15 mouse cellular contexts compared by ENCODE assay signal in genomic region chr5:147147340-147147739, GRCm38 (mm10). TPM values are rescaled to one million over a fixed set of nuclear protein-coding genes. Genes with fewer than 3 reads are reported as not detected.
DNase-seq lines count a peak whose midpoint lies in the region; ATAC-seq and TF ChIP-seq lines count a peak whose summit lies in the region.
"Had no signal": no experiment of that assay in that cellular context is flagged by ENCODE, and none has a peak within 500 bp of the region (broad histone marks: within the 10 kb centered on the region; RNA-seq: fewer than 3 reads in every experiment).

No protein-coding gene starts in this region.

- no peak for ATAC-seq in midbrain, postnatal 0 days (ENCODE audit: low FRiP score)
- ATAC-seq in midbrain, embryonic 13.5 days = no peak

- no peak overlapping the region for H3K4me2 ChIP-seq in midbrain, postnatal 0 days (ENCODE audit: low read depth, low read length, poor library complexity, severe bottlenecking)
- H3K4me2 ChIP-seq in midbrain, embryonic 13.5 days (replicated peaks) = no peak overlapping the region

- H3K36me3 ChIP-seq in midbrain, postnatal 0 days (ENCODE audit: insufficient read depth, low read length) = no peaks in the 10 kb centered on the region
- H3K36me3 ChIP-seq in midbrain, embryonic 13.5 days = no peaks in the 10 kb centered on the region

- H3K9me3 ChIP-seq in midbrain, postnatal 0 days (ENCODE audit: low read length) = no peaks in the 10 kb centered on the region
- H3K9me3 ChIP-seq in midbrain, embryonic 13.5 days = peaks cover 4% of the 10 kb centered on the region; the same call in 1 of the 2 replicates

- no peak overlapping the region for H3K4me3 ChIP-seq in gastrocnemius, adult 2 months
- no peak overlapping the region for H3K4me3 ChIP-seq in midbrain, postnatal 0 days (ENCODE audit: low read depth, low read length)
- no peak overlapping the region for H3K4me3 ChIP-seq in midbrain, embryonic 13.5 days (replicated peaks)

- H3K27ac ChIP-seq in gastrocnemius, adult 2 months = no peak overlapping the region
- no peak overlapping the region for H3K27ac ChIP-seq in midbrain, postnatal 0 days (ENCODE audit: low read depth, low read length)
- H3K27ac ChIP-seq in midbrain, embryonic 13.5 days = no peak overlapping the region

- DNase-seq in gastrocnemius, adult 2 months = no peak
- no peak for DNase-seq in gastrocnemius, adult 8-10 months (ENCODE audit: low spot score in 2 of 2)
- no peak for DNase-seq in midbrain, postnatal 0 days (ENCODE audit: low spot score)
- DNase-seq in c-Kit-negative CD71-positive TER-119-positive erythroid progenitor cells, embryonic 14.5 days (ENCODE audit: low read depth, low spot score) = peak; percentile 1
- peak; percentile 18 for DNase-seq in thymus, postnatal 25 days
- DNase-seq in heart, postnatal 10 days = no peak
- DNase-seq in left cerebral cortex, adult 11 months (ENCODE audit: low spot score) = no peak
- DNase-seq: heart, postnatal 36 days; kidney, adult 11 months had no signal

- no peaks in the 10 kb centered on the region for H3K4me1 ChIP-seq in midbrain, postnatal 0 days (ENCODE audit: insufficient read depth, low read length)
- H3K4me1 ChIP-seq in midbrain, embryonic 13.5 days (replicated peaks) = no peaks in the 10 kb centered on the region

- intact Hi-C loops in gastrocnemius, adult 2 months (cut with DNase I) = no loop called here
- intact Hi-C loops in heart, postnatal 10 days (cut with DNase I) = no loop called here

- H3K9ac ChIP-seq in midbrain, postnatal 0 days (replicated peaks; ENCODE audit: low read length, poor library complexity, severe bottlenecking) = no peak overlapping the region
- H3K9ac ChIP-seq in midbrain, embryonic 13.5 days (replicated peaks) = no peak overlapping the region

- peaks cover 4% of the 10 kb centered on the region; the same call in 1 of the 2 replicates for H3K27me3 ChIP-seq in midbrain, postnatal 0 days (ENCODE audit: insufficient read depth, low read length)
- H3K27me3 ChIP-seq in midbrain, embryonic 13.5 days = peaks cover 26% of the 10 kb centered on the region

- peak; percentile 44 for TF ChIP-seq CTCF in gastrocnemius, adult 2 months (IDR thresholded peaks at IDR 0.05)
- TF ChIP-seq CTCF in midbrain, postnatal 0 days (IDR thresholded peaks at IDR 0.05) = peak; percentile 11; the same call in 1 of the 2 replicates

RNA-seq across cellular contexts. Expression of gene Gsx1, which starts 41.2 kb away (rescaled TPM):
- total RNA-seq in gastrocnemius, adult 2 months (2021) = not detected
- not detected for total RNA-seq in gastrocnemius, adult 8-10 months (2022)
- total RNA-seq in midbrain, postnatal 0 days (2014; rRNA removed) = 1.7 and 3.0 TPM in 2 replicates
- polyA plus RNA-seq in midbrain, postnatal 0 days (2015; fragmentation: Nextera tagmentation; extraction: Ambion mirVana) = 1.4 and 2.3 TPM in 2 replicates
- 10.7 and 16.2 TPM in 2 replicates for polyA plus RNA-seq in midbrain, embryonic 13.5 days (2015; fragmentation: Nextera tagmentation; extraction: Ambion mirVana)
- total RNA-seq in heart, postnatal 10 days (2021) = not detected
- total RNA-seq: common myeloid progenitor, adult 5-6 weeks; heart, adult 18-20 months; heart, postnatal 36 days; megakaryocyte-erythroid progenitor cell, adult 5-6 weeks had no signal
- polyA plus RNA-seq: limb, embryonic 14.5 days; spleen, adult 2 months had no signal

Comparison
In these comparisons a context has a peak if more than half of its experiments do, and no peak if none do; other contexts are left out.
1. DNase-seq: peak in c-Kit-negative CD71-positive TER-119-positive erythroid progenitor cells, embryonic 14.5 days (single experiment) and thymus, postnatal 25 days (single experiment); none in gastrocnemius, adult 2 months (single experiment), gastrocnemius, adult 8-10 months (0 of 2), midbrain, postnatal 0 days (single experiment), heart, postnatal 10 days (0 of 2) and left cerebral cortex, adult 11 months (single experiment).